ENCODE assay signal across 25 mouse cellular contexts in the genomic region with DNA sequence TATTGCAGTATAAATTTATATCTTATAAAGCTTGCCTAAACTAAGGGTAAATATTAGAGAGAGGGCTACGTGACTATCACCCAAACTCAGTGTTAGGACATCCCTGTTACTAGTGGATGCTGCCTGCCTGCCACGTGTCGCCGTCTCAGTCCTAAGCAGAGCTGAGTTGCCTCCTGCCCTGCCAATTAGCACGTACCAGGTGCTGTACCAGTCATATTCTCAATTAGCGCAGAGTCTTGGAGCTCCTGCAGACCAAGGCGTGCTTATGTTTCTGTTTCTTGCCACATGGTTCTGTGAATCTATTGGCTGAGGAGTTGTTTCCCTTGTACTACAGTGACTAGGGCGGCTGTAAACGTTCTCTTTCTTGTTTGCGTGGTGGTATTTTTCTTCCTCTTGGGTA.
"Had no signal": no experiment of that assay in that cellular context is flagged by ENCODE, and none has a peak within 500 bp of the region (broad histone marks: within the 10 kb centered on the region; RNA-seq: fewer than 3 reads in every experiment).

No protein-coding gene starts in this region.

- H3K9ac ChIP-seq: heart, embryonic 12.5 days; hindbrain, embryonic 12.5 days; hindbrain, embryonic 14.5 days; intestine, embryonic 15.5 days; limb, embryonic 13.5 days; limb, embryonic 15.5 days; liver, embryonic 12.5 days; liver, embryonic 14.5 days had no signal

- H3K27me3 ChIP-seq: heart, embryonic 12.5 days; hindbrain, embryonic 12.5 days; intestine, embryonic 15.5 days; limb, embryonic 13.5 days; limb, embryonic 15.5 days; liver, embryonic 12.5 days had no signal

- ATAC-seq: hindbrain, embryonic 16.5 days; inflammation-experienced regulatory T-cells, adult 6 months; intestine, embryonic 15.5 days; intestine, postnatal 0 days; liver, embryonic 12.5 days had no signal

- H3K27ac ChIP-seq: gastrocnemius, adult 2 months; heart, adult 2 months; hindbrain, embryonic 10.5 days; hindbrain, embryonic 12.5 days; hindbrain, embryonic 14.5 days; intestine, embryonic 15.5 days; layer of hippocampus, adult 2 months; limb, embryonic 13.5 days; limb, embryonic 15.5 days; liver, embryonic 12.5 days; liver, embryonic 14.5 days had no signal

- DNase-seq: gastrocnemius, adult 2 months; gastrocnemius, postnatal 10 days; gastrocnemius, postnatal 25 days; heart, adult 2 months; heart, postnatal 10 days; heart, postnatal 4 days; kidney, adult 18-20 months; kidney, adult 8-10 months; kidney, postnatal 10 days; kidney, postnatal 25 days; kidney, postnatal 4 days; left cerebral cortex, postnatal 4 days had no signal

- H3K9me3 ChIP-seq: hindbrain, embryonic 10.5 days; hindbrain, embryonic 12.5 days; intestine, embryonic 15.5 days; limb, embryonic 13.5 days; limb, embryonic 15.5 days had no signal

- H3K4me2 ChIP-seq: heart, embryonic 12.5 days; hindbrain, embryonic 12.5 days; hindbrain, embryonic 14.5 days; intestine, embryonic 15.5 days; limb, embryonic 13.5 days; limb, embryonic 15.5 days; liver, embryonic 12.5 days had no signal

- H3K36me3 ChIP-seq: heart, embryonic 12.5 days; hindbrain, embryonic 10.5 days; hindbrain, embryonic 12.5 days; intestine, embryonic 15.5 days; limb, embryonic 13.5 days; limb, embryonic 15.5 days; liver, embryonic 12.5 days had no signal

- H3K4me3 ChIP-seq: gastrocnemius, adult 2 months; heart, adult 2 months; heart, embryonic 12.5 days; hindbrain, embryonic 10.5 days; hindbrain, embryonic 12.5 days; intestine, embryonic 15.5 days; layer of hippocampus, adult 2 months; limb, embryonic 13.5 days; limb, embryonic 15.5 days; liver, embryonic 12.5 days had no signal

- H3K4me1 ChIP-seq: heart, embryonic 12.5 days; hindbrain, embryonic 10.5 days; hindbrain, embryonic 12.5 days; intestine, embryonic 15.5 days; limb, embryonic 13.5 days; limb, embryonic 15.5 days; liver, embryonic 12.5 days had no signal
